Mouse (Mus musculus): ENCODE data around the gene Hs2st1.

- no peak for TF ChIP-seq POLR2A (IDR thresholded peaks at IDR 0.05; ENCODE audit: control insufficient read depth, low read depth, low read length)
- peak; percentile 84; the same call in 1 of the 2 replicates for TF ChIP-seq CTCF (IDR thresholded peaks at IDR 0.05; ENCODE audit: control insufficient read depth, insufficient read depth, insufficient replicate concordance, low read depth, low read length)
Measured at GRCm38 (mm10) chr3:144399358-144400096, 170.5 kb downstream of the Hs2st1 start.
